Mouse (Mus musculus) mouse embryonic stem cell (cell line): ENCODE results near the gene Fosl1.
"Not testable (repeated sequence)": the region's sequence is repeated elsewhere in the genome, so short reads cannot be mapped to it uniquely, and the experiment has no call there.

Source experiments
- in situ Hi-C, 2 experiments: fragments of 300-500 bp; cut with MboI; formaldehyde crosslinking; loops; 1 replicate in 1 of 2; 3 replicates in 1 of 2; pipeline ENCODE4 v1.14.3; 2019 to 2020; ENCODE audit warnings: low sequenced_read_pairs in 2 of 2, low pct_unique_long_range_greater_than_20kb in 1 of 2, mixed read lengths in 1 of 2; ENCODE audit not compliant: unreplicated experiment in 1 of 2

Gene Fosl1

DNA sequence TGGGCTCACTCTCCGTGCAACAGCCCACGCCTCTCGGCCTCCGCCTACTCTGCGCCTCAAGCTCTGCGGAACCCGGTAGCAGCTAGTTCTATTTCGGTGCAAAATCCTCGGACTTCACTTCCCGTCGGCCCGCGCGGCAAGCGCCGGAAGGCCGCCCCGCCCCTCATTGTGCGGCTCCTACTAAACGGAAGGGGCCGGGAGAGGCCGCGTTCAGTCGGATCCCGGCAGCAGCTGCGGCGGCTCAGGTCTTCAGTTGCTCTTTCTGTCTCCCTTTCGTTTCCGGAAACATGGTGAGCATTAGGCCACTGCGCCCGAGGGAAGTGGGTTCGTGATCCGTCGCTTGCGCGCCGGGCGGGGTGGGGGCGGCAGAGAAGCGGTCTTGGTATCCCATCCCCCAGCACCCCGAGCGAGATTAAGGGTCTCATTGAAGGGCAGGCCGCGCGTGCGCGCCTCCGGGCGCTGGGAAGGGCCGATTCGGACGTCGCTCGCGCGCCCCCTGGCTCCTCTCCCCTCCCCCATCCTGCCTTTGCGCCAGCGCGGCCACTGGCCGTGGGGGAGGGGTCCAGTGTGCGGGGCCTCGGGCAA lies 43.1 kb downstream of the Fosl1 start, which contains the start of gene Cfl1:
Gene Cfl1, plus strand, starts transcription at position 143 of the 585 bp plus-strand sequence.
- in situ Hi-C loops: no loop called here

DNA sequence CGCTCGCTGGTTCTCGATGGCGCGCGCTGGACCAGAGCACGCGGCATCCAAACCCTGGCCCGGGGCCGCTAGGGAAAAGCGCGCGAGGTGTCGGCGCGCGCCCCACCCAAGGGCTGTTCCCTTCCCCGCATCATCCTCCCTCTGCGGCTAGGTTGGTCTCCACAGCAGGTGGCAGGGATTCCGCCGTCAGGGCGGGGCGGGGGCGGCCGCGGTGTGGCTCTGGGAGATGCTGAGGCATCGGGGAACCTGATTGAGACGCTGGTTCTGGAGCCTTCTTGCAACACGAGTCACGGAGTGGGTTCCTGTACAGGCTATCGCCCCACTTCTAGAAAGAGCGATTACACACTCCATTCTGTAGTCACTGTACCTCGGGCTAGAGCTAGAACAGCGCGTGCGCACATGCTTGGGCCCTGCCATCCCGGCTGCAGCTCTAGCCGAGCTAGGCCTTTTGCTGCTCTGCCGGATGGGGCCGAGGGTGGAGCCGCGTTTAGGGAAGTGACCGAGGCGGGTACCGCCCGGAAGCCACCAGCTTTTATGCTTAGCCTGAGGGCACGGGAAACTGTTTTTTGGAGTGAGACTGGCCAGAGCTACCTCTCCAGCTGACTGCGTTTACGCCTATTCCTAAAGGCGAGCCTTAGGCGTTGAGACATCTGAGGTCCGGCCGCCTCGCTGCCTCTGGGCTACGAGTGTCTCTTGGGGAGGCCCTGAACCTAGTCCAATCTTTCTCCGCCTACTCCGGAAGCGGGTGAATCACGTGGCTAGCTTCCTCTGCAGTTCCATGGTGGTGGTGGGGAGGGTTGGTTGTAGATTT lies 43.8 kb downstream of the Fosl1 start:
- in situ Hi-C loops: no loop called here

DNA sequence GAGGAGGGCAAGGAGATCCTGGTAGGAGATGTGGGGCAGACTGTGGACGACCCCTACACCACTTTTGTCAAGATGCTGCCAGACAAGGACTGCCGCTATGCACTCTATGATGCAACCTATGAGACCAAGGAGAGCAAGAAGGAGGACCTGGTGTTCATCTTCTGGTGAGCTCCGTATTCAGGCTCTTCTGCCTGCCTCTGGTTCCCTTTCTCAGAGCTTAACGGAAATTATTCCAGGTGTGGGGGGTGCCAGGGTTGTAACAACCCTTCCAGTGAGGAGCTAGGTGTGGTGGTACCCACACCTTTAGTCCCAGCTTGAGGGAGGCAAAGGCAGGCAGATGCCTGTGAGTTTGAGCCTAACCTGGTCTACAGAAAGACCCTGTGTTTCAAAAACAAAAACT lies 45.3 kb downstream of the Fosl1 start:
- in situ Hi-C loops: no loop called here

DNA sequence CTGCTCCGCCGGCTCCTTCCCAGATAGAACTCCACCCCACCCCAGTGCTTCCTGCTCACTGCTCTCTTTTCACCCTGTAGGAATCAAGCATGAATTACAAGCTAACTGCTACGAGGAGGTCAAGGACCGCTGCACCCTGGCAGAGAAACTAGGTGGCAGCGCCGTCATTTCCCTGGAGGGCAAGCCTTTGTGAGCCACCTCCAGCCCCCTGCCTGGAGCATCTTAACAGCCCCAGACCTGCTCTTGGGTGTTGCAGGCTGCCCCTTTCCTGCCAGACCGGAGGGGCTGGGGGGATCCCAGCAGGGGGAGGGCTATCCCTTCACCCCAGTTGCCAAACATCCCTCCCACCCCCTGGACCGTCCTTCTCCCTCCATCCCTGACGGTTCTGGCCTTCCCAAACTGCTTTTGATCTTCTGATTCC lies 46.0 kb downstream of the Fosl1 start:
- in situ Hi-C loops: not testable (repeated sequence)

DNA sequence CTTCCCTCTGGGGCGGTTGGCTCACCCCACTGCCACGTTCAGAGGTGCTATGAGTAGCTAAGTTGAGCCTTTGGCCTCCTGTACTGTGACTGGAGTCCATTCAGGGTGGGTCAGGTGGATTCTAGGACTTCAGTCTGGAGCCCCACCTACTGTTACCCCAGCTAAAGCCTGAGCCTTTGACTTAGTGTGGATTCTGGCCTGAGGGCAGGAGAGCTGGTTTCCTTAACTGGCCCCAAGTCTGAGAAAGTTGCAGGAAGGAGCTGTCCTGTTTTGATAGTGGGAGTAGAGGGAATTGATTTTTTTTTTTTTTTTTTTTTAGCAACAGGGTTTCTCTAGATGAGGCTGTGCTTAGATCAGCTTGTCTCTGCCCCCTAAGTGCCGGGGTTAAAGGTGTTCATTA lies 47.0 kb downstream of the Fosl1 start:
- in situ Hi-C loops: no loop called here

DNA sequence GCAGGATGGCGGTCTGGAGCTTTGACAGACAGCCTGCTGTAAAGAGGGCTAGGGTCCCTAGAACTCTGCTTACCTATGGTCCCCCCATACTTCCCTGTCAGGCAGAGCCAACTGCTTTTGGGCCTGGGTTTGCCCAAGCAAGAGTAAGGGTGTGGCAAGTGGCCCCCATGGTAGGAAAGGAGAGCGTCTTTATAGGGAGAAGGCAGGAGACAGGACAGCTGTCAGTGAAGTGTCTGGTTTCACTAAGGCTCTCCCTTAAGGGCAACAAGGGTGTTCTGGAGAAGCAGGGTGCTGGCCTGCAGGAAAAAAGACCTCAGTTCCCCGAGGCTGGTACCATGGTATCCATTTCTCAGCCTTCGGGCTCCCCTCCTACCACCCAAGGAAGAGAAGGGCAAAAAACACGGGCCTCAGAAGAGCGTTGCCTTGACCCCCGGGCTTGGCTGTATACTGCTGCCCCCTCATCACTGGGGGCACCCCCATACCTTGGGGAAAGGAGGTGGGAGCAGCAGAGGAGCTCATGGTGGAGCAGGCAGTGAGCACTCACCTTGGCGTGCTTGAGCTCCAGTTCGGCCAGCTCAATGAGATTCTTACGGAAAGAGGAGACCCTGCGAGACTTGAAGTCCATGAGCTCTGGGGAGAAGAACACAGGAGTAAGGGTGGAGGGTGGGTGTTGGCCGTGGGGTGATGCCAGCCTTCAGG lies 48.2 kb downstream of the Fosl1 start:
- in situ Hi-C loops: no loop called here

DNA sequence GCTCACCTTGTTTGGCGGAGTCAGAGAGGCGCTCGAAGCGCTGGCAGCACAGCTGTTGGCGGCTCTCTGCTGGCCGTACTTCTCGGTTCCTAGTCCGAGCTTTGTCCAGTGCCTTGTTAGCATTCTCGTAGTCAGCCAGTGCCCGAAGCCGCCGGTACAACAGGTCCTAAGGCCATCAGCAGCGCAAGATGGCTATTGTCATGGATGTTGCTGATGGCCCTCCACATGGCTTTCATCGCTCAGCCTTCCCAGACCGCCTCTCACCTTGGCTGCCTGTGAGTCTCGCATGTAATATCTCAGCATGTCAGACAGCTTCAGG lies 48.7 kb downstream of the Fosl1 start:
- in situ Hi-C loops: no loop called here

DNA sequence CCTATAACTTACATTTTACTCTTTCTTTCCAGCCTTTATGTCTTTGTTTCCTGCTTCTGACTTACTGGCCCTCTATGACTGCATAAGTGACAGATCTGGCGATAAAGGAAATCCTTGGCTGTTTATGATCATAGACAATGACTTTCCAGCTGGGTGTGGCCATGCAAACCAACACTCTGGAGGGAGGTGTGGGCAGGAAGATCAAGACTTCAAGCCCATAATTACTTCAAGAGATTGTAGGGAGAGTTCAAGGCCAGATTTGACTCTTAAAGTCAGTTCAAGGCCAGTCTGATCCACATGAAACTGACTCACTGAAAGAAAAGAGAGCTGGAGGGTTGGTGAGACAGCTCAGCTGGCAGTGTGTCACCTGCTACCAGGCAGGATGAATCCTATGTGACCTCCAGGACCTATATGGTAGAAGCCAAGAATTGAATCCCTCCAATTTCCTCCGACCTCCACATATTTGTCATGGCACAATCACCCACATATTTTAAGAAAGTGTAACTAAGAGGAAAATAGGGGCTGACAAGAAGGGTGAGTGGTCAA lies 53.1 kb downstream of the Fosl1 start:
- in situ Hi-C loops: no loop called here

DNA sequence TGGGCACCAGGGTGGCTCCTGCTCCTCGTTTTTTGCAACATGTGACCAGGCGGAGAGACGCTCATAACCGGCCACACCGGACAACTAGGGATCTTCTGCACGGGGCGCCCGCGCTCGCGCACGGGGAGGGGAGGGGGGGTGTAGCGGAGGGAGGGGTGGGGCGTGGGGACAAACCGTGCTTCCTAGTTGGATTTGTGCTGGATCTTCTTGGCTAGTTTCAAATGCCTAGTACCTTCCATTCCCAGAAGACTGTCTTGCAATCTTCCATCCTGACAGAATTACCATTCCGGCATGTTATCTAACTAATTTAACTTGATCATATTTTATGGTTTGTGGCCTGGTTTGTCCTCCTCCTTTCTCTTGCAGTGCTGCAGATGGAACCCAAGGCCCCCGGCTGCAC lies 56.3 kb downstream of the Fosl1 start, which contains the start of gene 1700020D05Rik:
Gene 1700020D05Rik, minus strand, starts transcription at position 101 of the 400 bp plus-strand sequence.
- in situ Hi-C loops: no loop called here
